Mouse (Mus musculus) urinary bladder, adult 18-20 months (tissue): ENCODE data around the gene Scoc.
A peak's percentile ranks its signal among the peaks of the same experiment; 100 is the strongest.

Experiments
- DNase-seq, 2 experiments: peaks; one replicate each; pipeline ENCODE4 v3.0.0; 2022; ENCODE audit warnings: low spot score in 2 of 2, mixed read lengths in 2 of 2

Gene Scoc

GRCm38 (mm10) chr8:83397726-83398125, 60.5 kb downstream of the Scoc start:
- DNase-seq, result no peak

DNA sequence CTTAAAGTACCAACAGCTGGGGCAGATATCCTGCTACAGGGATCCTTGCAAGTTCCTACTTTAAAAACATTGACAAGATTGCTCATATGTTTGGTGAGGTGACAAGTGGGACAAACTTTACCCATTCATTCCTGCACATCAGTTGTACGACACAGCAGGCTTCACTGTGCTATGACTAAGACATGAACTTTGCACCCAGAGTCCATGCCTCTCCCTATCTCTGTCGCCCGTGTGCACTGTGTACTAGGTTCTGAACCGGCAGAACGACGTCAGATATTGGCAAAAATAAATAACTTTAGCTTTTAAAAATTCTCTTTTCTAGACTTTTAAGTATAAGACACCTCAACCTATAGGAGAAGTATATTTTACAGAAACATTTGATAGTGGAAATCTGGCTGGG, 61.5 kb downstream of the Scoc start:
- DNase-seq, result no peak

DNA sequence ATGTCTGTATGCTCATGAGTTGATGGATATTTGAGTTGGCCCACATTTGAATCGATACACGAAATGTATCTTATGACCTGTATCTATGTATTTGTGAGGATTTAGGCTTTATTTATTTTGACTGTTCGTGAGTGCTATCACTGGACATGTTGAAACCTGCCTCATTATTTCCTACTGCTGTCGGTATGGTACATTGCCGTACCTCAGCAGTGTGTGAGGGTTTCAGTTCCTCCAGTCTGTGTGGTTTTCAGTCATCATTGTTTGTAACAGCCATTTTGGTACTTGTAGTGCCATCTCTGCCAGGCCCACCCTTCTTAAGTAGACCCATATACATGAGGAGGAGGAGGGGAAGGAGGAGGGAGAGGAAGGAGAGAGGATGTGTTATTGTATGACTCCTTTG, 63.9 kb downstream of the Scoc start:
- no peak for DNase-seq

DNA sequence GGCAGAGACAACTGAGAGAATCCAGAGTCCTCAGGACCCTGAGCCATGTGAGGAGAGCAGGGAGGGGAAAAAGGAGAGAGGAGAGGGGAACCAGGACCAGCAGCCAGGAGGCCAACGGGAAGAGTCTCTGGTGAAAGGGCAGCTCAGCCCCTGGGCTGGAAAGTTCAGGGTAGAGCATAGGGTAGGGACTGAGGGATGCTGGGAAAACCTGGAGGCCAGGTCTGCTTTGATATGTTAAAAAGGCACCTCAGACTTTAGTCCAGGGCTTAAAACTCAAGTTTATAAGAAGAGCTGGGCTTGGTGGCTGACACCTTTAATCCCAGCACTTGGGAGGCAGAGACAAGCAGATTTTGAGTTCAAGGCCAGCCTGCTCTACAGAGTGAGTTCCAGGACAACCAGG, 65.7 kb downstream of the Scoc start:
- no peak for DNase-seq

- DNase-seq, result no peak
Observed at GRCm38 (mm10) chr8:83390006-83390701, 68.0 kb downstream of the Scoc start.

GRCm38 (mm10) chr8:83389316-83390005, 68.7 kb downstream of the Scoc start, which contains the start of gene Clgn:
TSS of gene Clgn (plus strand) at chr8:83389867.
- peak in 1 of 2 experiments; percentile 8 for DNase-seq

GRCm38 (mm10) chr8:83382850-83383249, 75.3 kb downstream of the Scoc start:
- DNase-seq, result no peak

DNA sequence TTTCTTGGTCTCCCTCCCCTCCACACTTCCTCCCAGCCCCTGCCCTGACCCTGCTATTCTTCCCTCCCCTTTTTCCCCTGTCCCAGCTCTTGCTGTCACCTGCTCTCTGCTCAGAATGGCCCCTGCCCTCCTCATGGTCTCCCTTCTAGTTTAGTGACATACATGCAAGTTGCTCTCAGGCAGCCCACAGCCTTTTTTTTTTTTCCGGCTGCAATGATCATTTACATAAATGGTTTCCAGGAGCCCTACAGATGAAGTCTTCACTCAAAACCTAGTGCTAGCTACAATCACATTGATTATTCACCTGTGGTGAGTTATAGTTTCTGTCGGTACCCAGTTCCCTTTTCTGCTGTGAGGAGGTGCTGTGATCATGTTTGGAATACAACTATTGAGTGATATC, 77.2 kb downstream of the Scoc start:
- DNase-seq, result no peak

DNA sequence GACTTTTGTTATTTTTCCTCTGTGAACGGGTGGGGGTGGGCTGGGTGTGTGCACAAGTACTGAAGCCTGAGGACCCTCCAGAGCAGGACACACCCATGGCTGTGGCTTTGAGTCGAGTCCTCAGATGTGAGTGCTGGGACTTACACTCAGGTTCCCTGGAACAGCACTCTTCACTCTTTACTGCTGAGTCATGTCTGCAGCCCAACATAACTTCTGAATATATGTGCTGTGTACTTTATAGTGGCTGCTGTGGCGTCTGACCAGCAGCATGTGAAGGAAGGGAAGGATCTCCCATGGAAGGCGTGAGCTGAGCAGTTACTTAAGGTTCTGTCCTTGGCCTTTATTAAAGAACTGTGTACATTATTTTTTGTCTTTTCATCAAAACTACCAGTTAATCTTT, 78.0 kb downstream of the Scoc start:
- DNase-seq, result no peak
